Mouse (Mus musculus): ENCODE measurements around the gene Zfp976. TPM values are rescaled to one million over a fixed set of nuclear protein-coding genes. Genes with fewer than 3 reads are reported as not detected.
"Not testable (repeated sequence)": the region's sequence is repeated elsewhere in the genome, so short reads cannot be mapped to it uniquely, and the experiment has no call there.

The Zfp976 gene
- 3.7 and 4.1 TPM in 2 replicates for polyA plus RNA-seq (2015; fragmentation: Nextera tagmentation; extraction: Ambion mirVana)

- not testable (repeated sequence) for H3K27me3 ChIP-seq (replicated peaks; ENCODE audit: control insufficient read depth, insufficient read depth, low read length); H3K4me1 ChIP-seq (replicated peaks; ENCODE audit: control insufficient read depth, insufficient read depth, low read length); H3K27ac ChIP-seq (ENCODE audit: low read length); H3K9me3 ChIP-seq (ENCODE audit: control insufficient read depth, low read length); H3K36me3 ChIP-seq (ENCODE audit: control insufficient read depth, insufficient read depth)
- Histone ChIP-seq H3K4me3 (replicated peaks; ENCODE audit: low read length) (peak within 1 kb of the TSS; percentile 46), H3K4me2 (ENCODE audit: low read length) (peak within 1 kb of the TSS; percentile 45), H3K9ac (replicated peaks; ENCODE audit: low read depth, low read length) (peak within 1 kb of the TSS; percentile 55)
- ATAC-seq = peak; percentile 100
- 3% methylated on average over 25 of the region's 25 CpGs for WGBS
Observed at GRCm38 (mm10) chr7:42642152-42643115, at the start of gene Zfp976. Gene Zfp976 (minus strand): TSS chr7:42642588.

- not testable (repeated sequence) for H3K9ac ChIP-seq (replicated peaks; ENCODE audit: low read depth, low read length); H3K36me3 ChIP-seq (ENCODE audit: control insufficient read depth, insufficient read depth); H3K4me3 ChIP-seq (replicated peaks; ENCODE audit: low read length); H3K27me3 ChIP-seq (replicated peaks; ENCODE audit: control insufficient read depth, insufficient read depth, low read length); H3K9me3 ChIP-seq (ENCODE audit: control insufficient read depth, low read length); ATAC-seq; H3K4me2 ChIP-seq (ENCODE audit: low read length); H3K27ac ChIP-seq (ENCODE audit: low read length); H3K4me1 ChIP-seq (replicated peaks; ENCODE audit: control insufficient read depth, insufficient read depth, low read length)
- 92% methylated on average over 6 of the region's 6 CpGs for WGBS
Observed at GRCm38 (mm10) chr7:42680081-42680480, 37.7 kb upstream of the Zfp976 start.

GRCm38 (mm10) chr7:42679646-42680045 is 37.3 kb upstream of the Zfp976 start:
- not testable (repeated sequence) for H3K9ac ChIP-seq (replicated peaks; ENCODE audit: low read depth, low read length); H3K36me3 ChIP-seq (ENCODE audit: control insufficient read depth, insufficient read depth); H3K4me2 ChIP-seq (ENCODE audit: low read length); ATAC-seq; H3K4me1 ChIP-seq (replicated peaks; ENCODE audit: control insufficient read depth, insufficient read depth, low read length); H3K9me3 ChIP-seq (ENCODE audit: control insufficient read depth, low read length); H3K4me3 ChIP-seq (replicated peaks; ENCODE audit: low read length); H3K27me3 ChIP-seq (replicated peaks; ENCODE audit: control insufficient read depth, insufficient read depth, low read length); H3K27ac ChIP-seq (ENCODE audit: low read length)

GRCm38 (mm10) chr7:42660140-42660539 is 17.8 kb upstream of the Zfp976 start:
- not testable (repeated sequence) for H3K4me2 ChIP-seq (ENCODE audit: low read length); H3K27me3 ChIP-seq (replicated peaks; ENCODE audit: control insufficient read depth, insufficient read depth, low read length); H3K9ac ChIP-seq (replicated peaks; ENCODE audit: low read depth, low read length); H3K9me3 ChIP-seq (ENCODE audit: control insufficient read depth, low read length); H3K36me3 ChIP-seq (ENCODE audit: control insufficient read depth, insufficient read depth); H3K4me1 ChIP-seq (replicated peaks; ENCODE audit: control insufficient read depth, insufficient read depth, low read length); H3K27ac ChIP-seq (ENCODE audit: low read length); ATAC-seq; H3K4me3 ChIP-seq (replicated peaks; ENCODE audit: low read length)
- 72% methylated on average over 5 of the region's 5 CpGs for WGBS

- 67% methylated on average over 2 of the region's 2 CpGs for WGBS
- not testable (repeated sequence) for H3K9me3 ChIP-seq (ENCODE audit: control insufficient read depth, low read length); ATAC-seq; H3K4me1 ChIP-seq (replicated peaks; ENCODE audit: control insufficient read depth, insufficient read depth, low read length); H3K36me3 ChIP-seq (ENCODE audit: control insufficient read depth, insufficient read depth); H3K27ac ChIP-seq (ENCODE audit: low read length); H3K27me3 ChIP-seq (replicated peaks; ENCODE audit: control insufficient read depth, insufficient read depth, low read length); H3K4me2 ChIP-seq (ENCODE audit: low read length); H3K9ac ChIP-seq (replicated peaks; ENCODE audit: low read depth, low read length); H3K4me3 ChIP-seq (replicated peaks; ENCODE audit: low read length)
Observed at GRCm38 (mm10) chr7:42655211-42655610, 12.8 kb upstream of the Zfp976 start.

GRCm38 (mm10) chr7:42643120-42643620 is 782 bp upstream of the Zfp976 start:
- not testable (repeated sequence) for H3K9me3 ChIP-seq (ENCODE audit: control insufficient read depth, low read length); H3K4me3 ChIP-seq (replicated peaks; ENCODE audit: low read length); H3K27me3 ChIP-seq (replicated peaks; ENCODE audit: control insufficient read depth, insufficient read depth, low read length); ATAC-seq; H3K27ac ChIP-seq (ENCODE audit: low read length); H3K36me3 ChIP-seq (ENCODE audit: control insufficient read depth, insufficient read depth); H3K4me1 ChIP-seq (replicated peaks; ENCODE audit: control insufficient read depth, insufficient read depth, low read length)
- WGBS = 15% methylated on average over 3 of the region's 3 CpGs
- Histone ChIP-seq H3K9ac (replicated peaks; ENCODE audit: low read depth, low read length) (peak overlapping the region; percentile 55), H3K4me2 (ENCODE audit: low read length) (peak overlapping the region; percentile 45)

- not testable (repeated sequence) for H3K9me3 ChIP-seq (ENCODE audit: control insufficient read depth, low read length); H3K27me3 ChIP-seq (replicated peaks; ENCODE audit: control insufficient read depth, insufficient read depth, low read length); H3K9ac ChIP-seq (replicated peaks; ENCODE audit: low read depth, low read length); H3K36me3 ChIP-seq (ENCODE audit: control insufficient read depth, insufficient read depth); H3K4me1 ChIP-seq (replicated peaks; ENCODE audit: control insufficient read depth, insufficient read depth, low read length); ATAC-seq; H3K4me2 ChIP-seq (ENCODE audit: low read length); H3K4me3 ChIP-seq (replicated peaks; ENCODE audit: low read length); H3K27ac ChIP-seq (ENCODE audit: low read length)
Observed at GRCm38 (mm10) chr7:42631031-42631430, 11.4 kb downstream of the Zfp976 start.

- H3K36me3 ChIP-seq (ENCODE audit: control insufficient read depth, insufficient read depth); ATAC-seq; H3K27ac ChIP-seq (ENCODE audit: low read length); H3K4me3 ChIP-seq (replicated peaks; ENCODE audit: low read length); H3K4me2 ChIP-seq (ENCODE audit: low read length); H3K27me3 ChIP-seq (replicated peaks; ENCODE audit: control insufficient read depth, insufficient read depth, low read length); H3K9ac ChIP-seq (replicated peaks; ENCODE audit: low read depth, low read length); H3K4me1 ChIP-seq (replicated peaks; ENCODE audit: control insufficient read depth, insufficient read depth, low read length): not testable (repeated sequence)
- peaks cover 13% of the 10 kb centered on the region; the same call in 1 of the 2 replicates for H3K9me3 ChIP-seq (ENCODE audit: control insufficient read depth, low read length)
Observed at GRCm38 (mm10) chr7:42595666-42596065, 46.7 kb downstream of the Zfp976 start.

- not testable (repeated sequence) for H3K4me3 ChIP-seq (replicated peaks; ENCODE audit: low read length); H3K9me3 ChIP-seq (ENCODE audit: control insufficient read depth, low read length); H3K27ac ChIP-seq (ENCODE audit: low read length); H3K4me1 ChIP-seq (replicated peaks; ENCODE audit: control insufficient read depth, insufficient read depth, low read length); H3K27me3 ChIP-seq (replicated peaks; ENCODE audit: control insufficient read depth, insufficient read depth, low read length); H3K4me2 ChIP-seq (ENCODE audit: low read length); H3K36me3 ChIP-seq (ENCODE audit: control insufficient read depth, insufficient read depth); H3K9ac ChIP-seq (replicated peaks; ENCODE audit: low read depth, low read length); ATAC-seq
- WGBS = 92% methylated on average over 11 of the region's 11 CpGs
Observed at GRCm38 (mm10) chr7:42592413-42592812, 50.0 kb downstream of the Zfp976 start, which contains the start of gene Zfp977. Gene Zfp977 (minus strand): TSS chr7:42592547.
